In the genomic region with DNA sequence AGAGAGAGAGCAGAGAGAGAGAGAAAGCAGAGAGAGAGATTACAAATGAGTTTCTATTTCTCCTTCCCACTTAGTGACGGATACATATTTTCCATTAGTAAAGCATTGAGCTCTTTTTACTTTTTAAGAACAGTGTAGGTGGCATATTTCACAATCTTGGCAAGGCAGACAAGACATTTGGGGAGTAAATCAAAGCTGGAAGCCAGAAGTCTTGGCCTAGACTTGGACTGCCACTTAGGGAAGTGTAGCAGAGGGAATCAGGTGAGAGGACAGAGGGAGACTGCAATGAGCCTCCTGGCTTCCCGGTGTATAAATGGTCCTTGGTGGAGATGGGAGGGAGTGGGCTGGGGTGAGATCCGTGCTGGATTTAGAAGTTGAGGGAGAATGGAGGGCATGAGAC, we compare ENCODE assay signal across 10 mouse cellular contexts.
DNase-seq lines count a peak whose midpoint lies in the region; ATAC-seq and TF ChIP-seq lines count a peak whose summit lies in the region.
"Had no signal": no experiment of that assay in that cellular context is flagged by ENCODE, and none has a peak within 500 bp of the region (broad histone marks: within the 10 kb centered on the region; RNA-seq: fewer than 3 reads in every experiment).

No protein-coding gene starts in this region.

- H3K27ac ChIP-seq in intestine, embryonic 14.5 days (ENCODE audit: low read depth): peak overlapping the region; percentile 51; the same call in 1 of the 2 replicates
- no peak overlapping the region for H3K27ac ChIP-seq in intestine, postnatal 0 days (ENCODE audit: low read depth, low read length)
- peak overlapping the region; percentile 77 for H3K27ac ChIP-seq in heart, embryonic 15.5 days
- no peak overlapping the region for H3K27ac ChIP-seq in forebrain, embryonic 10.5 days
- H3K27ac ChIP-seq: macrophage had no signal

- 50% methylated on average over 3 of the region's 3 CpGs for WGBS in intestine, embryonic 14.5 days
- 63% methylated on average over 3 of the region's 3 CpGs for WGBS in intestine, postnatal 0 days
- 26% methylated on average over 3 of the region's 3 CpGs for WGBS in heart, embryonic 15.5 days
- WGBS in forebrain, embryonic 10.5 days: 64% methylated on average over 3 of the region's 3 CpGs

- no peak overlapping the region for H3K9ac ChIP-seq in intestine, embryonic 14.5 days (ENCODE audit: low read length)
- no peak overlapping the region for H3K9ac ChIP-seq in intestine, postnatal 0 days (ENCODE audit: low read depth, low read length)
- no peak overlapping the region for H3K9ac ChIP-seq in heart, embryonic 15.5 days

- no peak for ATAC-seq in intestine, embryonic 14.5 days (replicated peaks; ENCODE audit: low FRiP score, low TSS enrichment, low read depth)
- ATAC-seq in intestine, postnatal 0 days: no peak
- ATAC-seq in heart, embryonic 15.5 days (replicated peaks; ENCODE audit: insufficient number of reproducible peaks, insufficient read depth, low FRiP score, low read depth): no peak
- ATAC-seq: inflammation-experienced regulatory T-cells, adult 6 months had no signal

- no peak overlapping the region for H3K4me3 ChIP-seq in intestine, embryonic 14.5 days (ENCODE audit: low read depth, low read length)
- H3K4me3 ChIP-seq in intestine, postnatal 0 days (ENCODE audit: low read depth, low read length): no peak overlapping the region
- no peak overlapping the region for H3K4me3 ChIP-seq in heart, embryonic 15.5 days
- no peak overlapping the region for H3K4me3 ChIP-seq in forebrain, embryonic 10.5 days

- no peak for DNase-seq in intestine, embryonic 14.5 days (ENCODE audit: low spot score)
- peak; percentile 55 for DNase-seq in right cerebral cortex, adult 18-20 months
- DNase-seq in right cerebral cortex, postnatal 36 days (ENCODE audit: low spot score in 2 of 2): no peak
- DNase-seq in spleen, adult 18-20 months: no peak
- DNase-seq in forebrain, embryonic 10.5 days (ENCODE audit: extremely low spot score, low spot score): no peak
- DNase-seq: thymus, postnatal 25 days had no signal

- peaks cover 27% of the 10 kb centered on the region for H3K4me1 ChIP-seq in intestine, embryonic 14.5 days (replicated peaks; ENCODE audit: control insufficient read depth, insufficient read depth, low read length)
- peaks cover 9% of the 10 kb centered on the region for H3K4me1 ChIP-seq in intestine, postnatal 0 days (replicated peaks; ENCODE audit: control insufficient read depth, insufficient read depth, low read length)
- H3K4me1 ChIP-seq in heart, embryonic 15.5 days (replicated peaks): peaks cover 79% of the 10 kb centered on the region
- H3K4me1 ChIP-seq in forebrain, embryonic 10.5 days: peaks cover 61% of the 10 kb centered on the region

- H3K36me3 ChIP-seq in intestine, embryonic 14.5 days (ENCODE audit: control insufficient read depth, insufficient read depth, low read length): no peaks in the 10 kb centered on the region
- no peaks in the 10 kb centered on the region for H3K36me3 ChIP-seq in intestine, postnatal 0 days (ENCODE audit: control insufficient read depth, insufficient read depth)
- H3K36me3 ChIP-seq in heart, embryonic 15.5 days: no peaks in the 10 kb centered on the region
- 0 out of 2 replicates have a peak, but pooled peaks cover under 1% of the 10 kb centered on the region for H3K36me3 ChIP-seq in forebrain, embryonic 10.5 days (replicated peaks)

- no peak overlapping the region for H3K4me2 ChIP-seq in intestine, embryonic 14.5 days (ENCODE audit: low read length)
- no peak overlapping the region for H3K4me2 ChIP-seq in intestine, postnatal 0 days (replicated peaks; ENCODE audit: low read depth)
- no peak overlapping the region for H3K4me2 ChIP-seq in heart, embryonic 15.5 days

- H3K27me3 ChIP-seq in intestine, embryonic 14.5 days (replicated peaks; ENCODE audit: control insufficient read depth, insufficient read depth, low read length): no peaks in the 10 kb centered on the region
- no peaks in the 10 kb centered on the region for H3K27me3 ChIP-seq in intestine, postnatal 0 days (replicated peaks; ENCODE audit: control insufficient read depth, insufficient read depth, low read length)
- no peaks in the 10 kb centered on the region for H3K27me3 ChIP-seq in heart, embryonic 15.5 days
- no peaks in the 10 kb centered on the region for H3K27me3 ChIP-seq in forebrain, embryonic 10.5 days (ENCODE audit: poor library complexity, severe bottlenecking)

- no peak for TF ChIP-seq CTCF in intestine, postnatal 0 days (IDR thresholded peaks at IDR 0.05; ENCODE audit: low read depth)

- no peaks in the 10 kb centered on the region for H3K9me3 ChIP-seq in intestine, embryonic 14.5 days (ENCODE audit: control insufficient read depth, low read length)
- H3K9me3 ChIP-seq in intestine, postnatal 0 days (ENCODE audit: control insufficient read depth): no peaks in the 10 kb centered on the region
- no peaks in the 10 kb centered on the region for H3K9me3 ChIP-seq in heart, embryonic 15.5 days (replicated peaks)
- no peaks in the 10 kb centered on the region for H3K9me3 ChIP-seq in forebrain, embryonic 10.5 days

Comparison
In these comparisons a context has a peak if more than half of its experiments do, and no peak if none do; other contexts are left out.
1. H3K27ac ChIP-seq: peak in intestine, embryonic 14.5 days (single experiment) and heart, embryonic 15.5 days (single experiment); none in intestine, postnatal 0 days (single experiment) and forebrain, embryonic 10.5 days (single experiment).